Mouse (Mus musculus): ENCODE data around the gene Zxdc. TPM values are rescaled to one million over a fixed set of nuclear protein-coding genes. Genes with fewer than 3 reads are reported as not detected.
A peak's percentile ranks its signal among the peaks of the same experiment; 100 is the strongest.

Gene Zxdc
- 7.1 and 22.5 TPM in 2 replicates for polyA plus RNA-seq (2012; ENCODE audit: insufficient read depth, low replicate concordance)

GRCm38 (mm10) chr6:90368976-90369724 lies at the start of gene Zxdc:
Gene Zxdc (plus strand): TSS chr6:90369492.
- peaks cover 10% of the 10 kb centered on the region for H3K27me3 ChIP-seq (replicated peaks)
- no peak for TF ChIP-seq GATA1 (IDR thresholded peaks at IDR 0.05; ENCODE audit: borderline replicate concordance, low read length)
- no peak for TF ChIP-seq FLI1 (IDR thresholded peaks at IDR 0.05; ENCODE audit: low read length)
- no peaks in the 10 kb centered on the region for H3K9me3 ChIP-seq
- peak within 1 kb of the TSS; percentile 96 for H3K4me3 ChIP-seq (replicated peaks)
- peaks cover 33% of the 10 kb centered on the region for H3K4me1 ChIP-seq
- H3K36me3 ChIP-seq (replicated peaks; ENCODE audit: low read length), result peaks cover 26% of the 10 kb centered on the region

GRCm38 (mm10) chr6:90320429-90320828 lies 48.9 kb upstream of the Zxdc start:
- H3K27me3 ChIP-seq (replicated peaks), result peaks cover 38% of the 10 kb centered on the region
- no peak overlapping the region for H3K4me3 ChIP-seq (replicated peaks)
- TF ChIP-seq FLI1 (IDR thresholded peaks at IDR 0.05; ENCODE audit: low read length) (no peak), GATA1 (IDR thresholded peaks at IDR 0.05; ENCODE audit: borderline replicate concordance, low read length) (no peak)
- H3K9me3 ChIP-seq, result peaks cover 5% of the 10 kb centered on the region; the same call in 1 of the 2 replicates
- H3K36me3 ChIP-seq (replicated peaks; ENCODE audit: low read length), result no peaks in the 10 kb centered on the region
- peaks cover 5% of the 10 kb centered on the region for H3K4me1 ChIP-seq

GRCm38 (mm10) chr6:90321811-90322210 lies 47.5 kb upstream of the Zxdc start:
- no peak overlapping the region for H3K4me3 ChIP-seq (replicated peaks)
- H3K27me3 ChIP-seq (replicated peaks), result peaks cover 50% of the 10 kb centered on the region

GRCm38 (mm10) chr6:90324026-90324425 lies 45.3 kb upstream of the Zxdc start:
- no peak overlapping the region for H3K4me3 ChIP-seq (replicated peaks)
- H3K36me3 ChIP-seq (replicated peaks; ENCODE audit: low read length), result no peaks in the 10 kb centered on the region
- TF ChIP-seq GATA1 (IDR thresholded peaks at IDR 0.05; ENCODE audit: borderline replicate concordance, low read length) (no peak), FLI1 (IDR thresholded peaks at IDR 0.05; ENCODE audit: low read length) (no peak)
- H3K4me1 ChIP-seq, result peaks cover 5% of the 10 kb centered on the region
- no peaks in the 10 kb centered on the region for H3K9me3 ChIP-seq
- peaks cover 54% of the 10 kb centered on the region for H3K27me3 ChIP-seq (replicated peaks)

More at GRCm38 (mm10) chr6:90321811-90322210, 47.5 kb upstream of the Zxdc start:
- no peaks in the 10 kb centered on the region for H3K36me3 ChIP-seq (replicated peaks; ENCODE audit: low read length)
- TF ChIP-seq FLI1 (IDR thresholded peaks at IDR 0.05; ENCODE audit: low read length), result no peak
- no peak for TF ChIP-seq GATA1 (IDR thresholded peaks at IDR 0.05; ENCODE audit: borderline replicate concordance, low read length)
- no peaks in the 10 kb centered on the region for H3K9me3 ChIP-seq
- H3K4me1 ChIP-seq, result peaks cover 5% of the 10 kb centered on the region

GRCm38 (mm10) chr6:90324463-90324862 lies 44.8 kb upstream of the Zxdc start:
- Histone ChIP-seq H3K9me3 (no peaks in the 10 kb centered on the region), H3K27me3 (replicated peaks) (peaks cover 58% of the 10 kb centered on the region), H3K36me3 (replicated peaks; ENCODE audit: low read length) (no peaks in the 10 kb centered on the region), H3K4me3 (replicated peaks) (no peak overlapping the region), H3K4me1 (peaks cover 5% of the 10 kb centered on the region)
- TF ChIP-seq GATA1 (IDR thresholded peaks at IDR 0.05; ENCODE audit: borderline replicate concordance, low read length) (no peak), FLI1 (IDR thresholded peaks at IDR 0.05; ENCODE audit: low read length) (no peak)

- Histone ChIP-seq H3K36me3 (replicated peaks; ENCODE audit: low read length) (no peaks in the 10 kb centered on the region), H3K27me3 (replicated peaks) (peaks cover 57% of the 10 kb centered on the region), H3K9me3 (no peaks in the 10 kb centered on the region), H3K4me1 (peaks cover 5% of the 10 kb centered on the region), H3K4me3 (replicated peaks) (peak within 1 kb of the TSS; percentile 84)
- TF ChIP-seq FLI1 (IDR thresholded peaks at IDR 0.05; ENCODE audit: low read length), result no peak
Observed at GRCm38 (mm10) chr6:90324991-90325390, 44.3 kb upstream of the Zxdc start, which contains the start of gene Chst13. Gene Chst13 (minus strand): TSS chr6:90325185.

- peaks cover 52% of the 10 kb centered on the region for H3K27me3 ChIP-seq (replicated peaks)
- no peak overlapping the region for H3K4me3 ChIP-seq (replicated peaks)
- TF ChIP-seq FLI1 (IDR thresholded peaks at IDR 0.05; ENCODE audit: low read length) (no peak), GATA1 (IDR thresholded peaks at IDR 0.05; ENCODE audit: borderline replicate concordance, low read length) (no peak)
- peaks cover 5% of the 10 kb centered on the region for H3K4me1 ChIP-seq
- H3K9me3 ChIP-seq, result no peaks in the 10 kb centered on the region
- H3K36me3 ChIP-seq (replicated peaks; ENCODE audit: low read length), result no peaks in the 10 kb centered on the region
Observed at GRCm38 (mm10) chr6:90327670-90328069, 41.6 kb upstream of the Zxdc start.

GRCm38 (mm10) chr6:90329953-90330352 lies 39.3 kb upstream of the Zxdc start:
- H3K4me3 ChIP-seq (replicated peaks), result no peak overlapping the region
- H3K27me3 ChIP-seq (replicated peaks), result peaks cover 49% of the 10 kb centered on the region
- TF ChIP-seq FLI1 (IDR thresholded peaks at IDR 0.05; ENCODE audit: low read length) (no peak), GATA1 (IDR thresholded peaks at IDR 0.05; ENCODE audit: borderline replicate concordance, low read length) (no peak)

GRCm38 (mm10) chr6:90332561-90333425 lies 36.5 kb upstream of the Zxdc start, which contains the start of gene Uroc1:
Gene Uroc1 (plus strand): TSS chr6:90333284.
- Histone ChIP-seq H3K36me3 (replicated peaks; ENCODE audit: low read length) (no peaks in the 10 kb centered on the region), H3K4me1 (peaks cover 8% of the 10 kb centered on the region; the same call in 1 of the 2 replicates), H3K4me3 (replicated peaks) (no peak within 1 kb of the TSS), H3K27me3 (replicated peaks) (peaks cover 40% of the 10 kb centered on the region), H3K9me3 (no peaks in the 10 kb centered on the region)
- TF ChIP-seq GATA1 (IDR thresholded peaks at IDR 0.05; ENCODE audit: borderline replicate concordance, low read length) (no peak), FLI1 (IDR thresholded peaks at IDR 0.05; ENCODE audit: low read length) (no peak)

More at GRCm38 (mm10) chr6:90329953-90330352, 39.3 kb upstream of the Zxdc start:
- H3K4me1 ChIP-seq, result peaks cover 6% of the 10 kb centered on the region
- no peaks in the 10 kb centered on the region for H3K9me3 ChIP-seq
- no peaks in the 10 kb centered on the region for H3K36me3 ChIP-seq (replicated peaks; ENCODE audit: low read length)
